ENCODE assay signal across 9 mouse cellular contexts in the genomic region with DNA sequence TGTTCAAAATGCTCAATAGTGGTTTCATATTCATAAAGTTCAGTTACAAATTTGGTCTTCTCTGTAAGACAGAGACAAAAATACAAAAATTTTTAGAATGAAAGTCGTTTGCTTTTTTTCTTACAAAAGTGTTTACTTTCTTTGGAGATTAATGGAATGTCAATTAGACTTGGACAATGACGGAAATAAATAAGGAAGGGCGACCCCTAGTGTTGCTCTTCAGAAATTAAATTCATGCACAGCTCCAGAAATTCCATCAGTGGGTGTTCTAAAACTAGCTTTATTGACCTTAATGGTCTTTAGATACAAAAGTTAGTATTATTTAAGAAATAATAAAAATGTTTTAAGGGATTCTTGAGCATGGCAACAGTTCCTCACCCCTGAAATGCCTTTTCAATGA.
DNase-seq lines count a peak whose midpoint lies in the region; ATAC-seq and TF ChIP-seq lines count a peak whose summit lies in the region.
"Had no signal": no experiment of that assay in that cellular context is flagged by ENCODE, and none has a peak within 500 bp of the region (broad histone marks: within the 10 kb centered on the region; RNA-seq: fewer than 3 reads in every experiment).

No protein-coding gene starts in this region.

- DNase-seq in adrenal gland, postnatal 10 days = peak; percentile 16
- no peak for DNase-seq in adrenal gland, adult 18-20 months (ENCODE audit: low spot score in 2 of 2)
- DNase-seq in kidney, postnatal 0 days (ENCODE audit: low spot score) = peak; percentile 82
- peak; percentile 36 for DNase-seq in ES-CJ7 (ENCODE audit: low read depth, low spot score)
- peak; percentile 1 for DNase-seq in induced T-regulatory cell, adult 2 months (ENCODE audit: low read depth)
- DNase-seq in thymus, adult 18-20 months = no peak

- peak; percentile 74 for TF ChIP-seq CTCF in kidney, postnatal 0 days (IDR thresholded peaks at IDR 0.05; ENCODE audit: low read depth)

- H3K4me3 ChIP-seq in kidney, postnatal 0 days (replicated peaks; ENCODE audit: low read depth, low read length) = no peak overlapping the region
- H3K4me3 ChIP-seq in kidney, embryonic 16.5 days (ENCODE audit: low read length) = no peak overlapping the region
- H3K4me3 ChIP-seq: limb, embryonic 13.5 days had no signal

- H3K36me3 ChIP-seq in kidney, postnatal 0 days (ENCODE audit: insufficient read depth, low read length) = no peaks in the 10 kb centered on the region
- no peaks in the 10 kb centered on the region for H3K36me3 ChIP-seq in kidney, embryonic 16.5 days (ENCODE audit: insufficient read depth, low read length)
- H3K36me3 ChIP-seq: limb, embryonic 13.5 days had no signal

- 2% methylated on average over 3 of the region's 3 CpGs for WGBS in kidney, postnatal 0 days
- 3% methylated on average over 3 of the region's 3 CpGs for WGBS in kidney, embryonic 16.5 days

- no peaks in the 10 kb centered on the region for H3K4me1 ChIP-seq in kidney, postnatal 0 days (replicated peaks; ENCODE audit: insufficient read depth, low read length)
- H3K4me1 ChIP-seq in kidney, embryonic 16.5 days (ENCODE audit: insufficient read depth, low read length) = no peaks in the 10 kb centered on the region
- H3K4me1 ChIP-seq: limb, embryonic 13.5 days had no signal

- H3K27ac ChIP-seq in kidney, postnatal 0 days = no peak overlapping the region
- no peak overlapping the region for H3K27ac ChIP-seq in kidney, embryonic 16.5 days (ENCODE audit: low read length)
- H3K27ac ChIP-seq: limb, embryonic 13.5 days had no signal

- H3K9me3 ChIP-seq in kidney, postnatal 0 days (replicated peaks; ENCODE audit: low read length) = no peaks in the 10 kb centered on the region
- no peaks in the 10 kb centered on the region for H3K9me3 ChIP-seq in kidney, embryonic 16.5 days (ENCODE audit: low read length)
- H3K9me3 ChIP-seq: limb, embryonic 13.5 days had no signal

- H3K27me3 ChIP-seq in kidney, postnatal 0 days (ENCODE audit: insufficient read depth, low read length) = no peaks in the 10 kb centered on the region
- no peaks in the 10 kb centered on the region for H3K27me3 ChIP-seq in kidney, embryonic 16.5 days (ENCODE audit: insufficient read depth, low read length)
- H3K27me3 ChIP-seq: limb, embryonic 13.5 days had no signal

- no peak overlapping the region for H3K4me2 ChIP-seq in kidney, postnatal 0 days (ENCODE audit: low read length)
- no peak overlapping the region for H3K4me2 ChIP-seq in kidney, embryonic 16.5 days (replicated peaks; ENCODE audit: low read depth, low read length)
- H3K4me2 ChIP-seq: limb, embryonic 13.5 days had no signal

- no peak for ATAC-seq in kidney, postnatal 0 days (replicated peaks; ENCODE audit: low FRiP score, low read depth)
- no peak for ATAC-seq in kidney, embryonic 16.5 days (ENCODE audit: low FRiP score, low TSS enrichment)
- ATAC-seq in megakaryocyte, adult 5-6 weeks (ENCODE audit: poor library complexity, severe bottlenecking) = no peak

- no peak overlapping the region for H3K9ac ChIP-seq in kidney, postnatal 0 days (ENCODE audit: low read depth, low read length)
- H3K9ac ChIP-seq in kidney, embryonic 16.5 days (replicated peaks; ENCODE audit: low read length) = no peak overlapping the region
- H3K9ac ChIP-seq: limb, embryonic 13.5 days had no signal

Comparison
In these comparisons a context has a peak if more than half of its experiments do, and no peak if none do; other contexts are left out.
1. DNase-seq: peak in adrenal gland, postnatal 10 days (single experiment), kidney, postnatal 0 days (single experiment), ES-CJ7 (single experiment) and induced T-regulatory cell, adult 2 months (single experiment); none in adrenal gland, adult 18-20 months (0 of 2) and thymus, adult 18-20 months (0 of 2).